Mouse (Mus musculus) midbrain, embryonic 14.5 days (tissue): ENCODE measurements around the gene Golph3. TPM values are rescaled to one million over a fixed set of nuclear protein-coding genes. Genes with fewer than 3 reads are reported as not detected.

Experiments
- ATAC-seq: fragments of 200-750 bp; cut with Nextera tagmentation; 2 replicates; pipeline ENCODE4 v1.8.0; 2017; ENCODE audit warnings: moderate number of reproducible peaks, moderate library complexity; ENCODE audit not compliant: low FRiP score, low TSS enrichment
- DNase-seq: peaks from one replicate; pipeline ENCODE4 v3.0.0-alpha.2; 2015
- H3K27ac ChIP-seq: fragments of 300-500 bp; sonication (generic); replicated peaks from 2 replicates; pipeline ENCODE4 v1.5.1; 2014; ENCODE audit warnings: mild to moderate bottlenecking, low read depth, low read length, moderate library complexity
- H3K27me3 ChIP-seq: fragments of 300-500 bp; sonication (generic); 2 replicates; pipeline ENCODE4 v1.6.1; 2014; ENCODE audit warnings: low read length, control low read depth, mixed read lengths; ENCODE audit not compliant: control insufficient read depth, insufficient read depth
- H3K36me3 ChIP-seq: fragments of 300-500 bp; sonication (generic); 2 replicates; pipeline ENCODE4 v1.6.1; 2014; ENCODE audit warnings: low read length, control low read depth; ENCODE audit not compliant: control insufficient read depth, insufficient read depth
- H3K4me1 ChIP-seq: fragments of 300-500 bp; sonication (generic); 2 replicates; pipeline ENCODE4 v1.6.1; 2014; ENCODE audit warnings: mild to moderate bottlenecking, antibody characterized with exemption, low read length, control low read depth; ENCODE audit not compliant: control insufficient read depth, insufficient read depth
- H3K4me2 ChIP-seq: fragments of 300-500 bp; sonication (generic); 2 replicates; pipeline ENCODE4 v1.6.1; 2014; ENCODE audit warnings: mild to moderate bottlenecking, low read length, moderate library complexity
- H3K4me3 ChIP-seq: fragments of 300-500 bp; sonication (generic); replicated peaks from 2 replicates; pipeline ENCODE4 v1.5.1; 2014; ENCODE audit warnings: low read depth, low read length
- H3K9ac ChIP-seq: fragments of 300-500 bp; sonication (generic); replicated peaks from 2 replicates; pipeline ENCODE4 v1.6.1; 2014; ENCODE audit warnings: mild to moderate bottlenecking, low read length, moderate library complexity
- H3K9me3 ChIP-seq: fragments of 300-500 bp; sonication (generic); 2 replicates; pipeline ENCODE4 v1.6.1; 2016; ENCODE audit warnings: low read length, control low read depth, mixed read lengths; ENCODE audit not compliant: control insufficient read depth
- WGBS: fragments of 180-500 bp; shearing (Covaris S2); extraction: QIAGEN DNeasy Blood & Tissue Kit; methylation state at CpG from one replicate; pipeline ENCODE4 v1.1.7; 2014; 5-methylcytosine and 5-hydroxymethylcytosine counted together
- polyA plus RNA-seq: library from polyadenylated mRNA; unstranded; fragments of >200 nt; fragmentation: Nextera tagmentation; extraction: Ambion mirVana; gene quantifications from 2 replicates; pipeline ENCODE4 v1.2.1, GENCODE M21; 2014

Golph3 gene
- polyA plus RNA-seq, 1 experiment from 2014 or later, result 88.2 TPM

DNA sequence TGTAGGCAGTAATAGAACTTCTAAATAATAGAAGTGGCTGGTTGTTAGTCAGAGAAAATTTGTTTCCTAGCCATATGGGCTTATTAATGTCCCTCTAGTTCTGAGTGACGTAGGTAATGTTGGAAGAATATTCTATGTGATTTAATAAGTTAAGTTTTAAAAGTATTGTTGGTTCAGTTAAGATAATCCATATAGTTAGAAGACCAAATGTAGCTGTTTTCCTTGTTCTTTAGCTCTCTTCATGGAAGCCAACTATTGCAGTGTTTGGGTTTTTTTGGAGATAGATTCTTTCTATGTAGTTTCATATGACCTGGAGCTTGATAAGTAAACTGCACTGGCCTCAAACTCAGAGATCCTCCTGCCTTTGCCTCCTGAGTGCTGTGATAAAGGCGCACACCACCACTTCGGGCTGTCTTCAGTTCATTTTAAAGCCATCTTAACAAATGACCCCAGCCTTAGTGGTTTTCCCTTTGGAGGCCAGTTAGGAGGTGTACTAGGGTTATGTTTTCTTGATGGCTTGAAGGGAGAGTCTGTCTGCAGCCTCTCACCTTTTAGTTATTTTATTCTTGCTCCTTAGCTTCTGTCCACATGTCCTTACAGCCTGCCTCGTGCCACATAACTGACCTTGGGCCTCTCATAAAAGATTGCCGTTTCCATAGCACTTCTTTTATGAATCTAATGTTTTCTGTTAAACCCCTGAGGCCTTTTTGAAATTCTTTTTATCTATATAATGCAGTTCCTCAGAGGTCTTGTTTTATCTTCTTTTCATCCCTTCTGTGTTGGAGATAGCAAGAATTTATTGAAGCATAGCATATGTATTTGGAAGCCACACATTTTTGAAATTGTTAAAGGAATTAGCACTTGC is 19.5 kb downstream of the Golph3 start:
- WGBS, result 27% methylated on average over 5 of the region's 5 CpGs
- H3K27ac ChIP-seq, result 0 out of 2 replicates have a peak overlapping the region, but pooled peaks have one; percentile 6
- H3K4me1 ChIP-seq, result peaks cover 10% of the 10 kb centered on the region
- no peaks in the 10 kb centered on the region for H3K9me3 ChIP-seq
- DNase-seq, result no peak
- H3K4me2 ChIP-seq, result no peak overlapping the region
- no peak overlapping the region for H3K9ac ChIP-seq
- no peak for ATAC-seq
- peaks cover 17% of the 10 kb centered on the region for H3K36me3 ChIP-seq
- no peaks in the 10 kb centered on the region for H3K27me3 ChIP-seq
- no peak overlapping the region for H3K4me3 ChIP-seq

DNA sequence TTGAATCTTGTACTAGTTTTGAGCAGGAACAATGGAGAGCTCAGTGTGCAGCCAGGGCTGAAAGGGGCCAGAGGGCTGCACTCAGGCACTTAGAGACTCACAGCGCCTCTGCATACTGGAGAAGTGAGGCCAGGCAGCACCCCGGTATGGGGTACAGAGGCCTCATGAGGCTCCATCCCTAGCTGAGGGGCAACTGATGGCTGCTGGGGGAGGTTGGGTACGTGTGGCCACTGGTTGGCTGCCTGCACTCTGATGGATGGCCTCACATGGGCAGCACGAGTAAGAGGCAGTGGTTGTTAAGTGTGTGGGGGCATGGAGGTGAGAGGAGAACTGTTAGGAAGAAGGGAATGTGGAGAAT is 20.1 kb downstream of the Golph3 start:
- no peak overlapping the region for H3K27ac ChIP-seq
- ATAC-seq (0 out of 2 replicates have a peak, but pooled peaks have one; percentile 31), DNase-seq (no peak)
- H3K36me3 ChIP-seq, result peaks cover 19% of the 10 kb centered on the region
- H3K27me3 ChIP-seq, result no peaks in the 10 kb centered on the region
- 2% methylated on average over 4 of the region's 4 CpGs for WGBS
- no peaks in the 10 kb centered on the region for H3K9me3 ChIP-seq
- no peak overlapping the region for H3K9ac ChIP-seq
- H3K4me1 ChIP-seq, result peaks cover 10% of the 10 kb centered on the region
- no peak overlapping the region for H3K4me3 ChIP-seq
- H3K4me2 ChIP-seq, result no peak overlapping the region

GRCm38 (mm10) chr15:12346916-12347315 is 25.7 kb downstream of the Golph3 start:
- no peak for DNase-seq
- no peak overlapping the region for H3K4me3 ChIP-seq
- H3K27ac ChIP-seq, result no peak overlapping the region
- H3K9me3 ChIP-seq, result no peaks in the 10 kb centered on the region
- ATAC-seq, result no peak
- no peak overlapping the region for H3K9ac ChIP-seq
- no peaks in the 10 kb centered on the region for H3K27me3 ChIP-seq
- no peaks in the 10 kb centered on the region for H3K4me1 ChIP-seq
- H3K4me2 ChIP-seq, result no peak overlapping the region
- peaks cover 46% of the 10 kb centered on the region for H3K36me3 ChIP-seq
- WGBS, result 92% methylated on average over 3 of the region's 3 CpGs

GRCm38 (mm10) chr15:12348950-12349349 is 27.7 kb downstream of the Golph3 start:
- DNase-seq, result no peak
- no peaks in the 10 kb centered on the region for H3K9me3 ChIP-seq
- no peak for ATAC-seq
- no peak overlapping the region for H3K4me2 ChIP-seq
- H3K4me3 ChIP-seq, result no peak overlapping the region
- no peaks in the 10 kb centered on the region for H3K27me3 ChIP-seq
- no peak overlapping the region for H3K9ac ChIP-seq
- 84% methylated on average over 3 of the region's 3 CpGs for WGBS
- H3K36me3 ChIP-seq, result peaks cover 53% of the 10 kb centered on the region
- H3K4me1 ChIP-seq, result no peaks in the 10 kb centered on the region
- H3K27ac ChIP-seq, result no peak overlapping the region

- ATAC-seq, result no peak
Measured at GRCm38 (mm10) chr15:12349840-12350239, 28.6 kb downstream of the Golph3 start.

GRCm38 (mm10) chr15:12351470-12351869 is 30.2 kb downstream of the Golph3 start:
- no peak for DNase-seq
- peaks cover 56% of the 10 kb centered on the region for H3K36me3 ChIP-seq
- no peaks in the 10 kb centered on the region for H3K4me1 ChIP-seq
- H3K4me3 ChIP-seq, result no peak overlapping the region
- H3K4me2 ChIP-seq, result no peak overlapping the region
- no peak overlapping the region for H3K27ac ChIP-seq
- no peaks in the 10 kb centered on the region for H3K9me3 ChIP-seq
- 98% methylated on average over 7 of the region's 7 CpGs for WGBS
- no peak for ATAC-seq
- no peaks in the 10 kb centered on the region for H3K27me3 ChIP-seq
- no peak overlapping the region for H3K9ac ChIP-seq

More at GRCm38 (mm10) chr15:12349840-12350239, 28.6 kb downstream of the Golph3 start:
- DNase-seq, result no peak
- no peak overlapping the region for H3K27ac ChIP-seq
- no peak overlapping the region for H3K9ac ChIP-seq
- no peaks in the 10 kb centered on the region for H3K4me1 ChIP-seq
- H3K4me2 ChIP-seq, result no peak overlapping the region
- peaks cover 52% of the 10 kb centered on the region for H3K36me3 ChIP-seq
- WGBS, result 98% methylated on average over 5 of the region's 5 CpGs
- no peak overlapping the region for H3K4me3 ChIP-seq
- H3K9me3 ChIP-seq, result no peaks in the 10 kb centered on the region
- H3K27me3 ChIP-seq, result no peaks in the 10 kb centered on the region

DNA sequence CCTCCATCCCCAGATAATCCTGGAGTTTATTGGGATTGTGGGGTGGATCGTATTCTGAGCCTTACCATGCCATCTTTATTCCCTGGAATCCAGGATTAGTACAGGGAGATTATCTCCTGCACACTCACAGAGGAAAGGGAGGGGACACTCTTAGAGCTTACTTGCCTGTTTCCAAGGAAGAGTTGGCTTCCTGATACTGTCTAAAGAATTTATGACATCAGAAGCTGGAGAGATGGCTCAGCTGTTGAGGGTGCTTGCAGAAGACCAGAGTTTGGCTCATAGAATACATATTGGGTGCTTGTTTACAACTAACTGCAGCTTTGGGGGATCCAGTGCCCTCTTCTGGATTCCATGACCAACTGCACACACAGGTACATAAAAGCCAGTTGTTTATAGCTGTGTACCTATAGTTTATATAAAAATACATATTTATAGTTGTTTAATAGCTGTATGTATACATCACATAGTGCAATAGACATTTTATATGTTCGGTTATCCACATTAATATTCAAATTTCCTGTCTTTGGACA is 33.1 kb downstream of the Golph3 start:
- 77% methylated on average over 2 of the region's 2 CpGs for WGBS
- DNase-seq (no peak), ATAC-seq (no peak)
- H3K36me3 ChIP-seq, result peaks cover 51% of the 10 kb centered on the region
- H3K9me3 ChIP-seq, result no peaks in the 10 kb centered on the region
- H3K4me3 ChIP-seq, result no peak overlapping the region
- H3K4me1 ChIP-seq, result no peaks in the 10 kb centered on the region
- H3K27me3 ChIP-seq, result no peaks in the 10 kb centered on the region
- H3K27ac ChIP-seq, result no peak overlapping the region
- no peak overlapping the region for H3K9ac ChIP-seq
- no peak overlapping the region for H3K4me2 ChIP-seq

- Histone ChIP-seq H3K9ac (no peak overlapping the region), H3K27me3 (no peaks in the 10 kb centered on the region), H3K4me3 (no peak overlapping the region), H3K4me2 (no peak overlapping the region), H3K27ac (no peak overlapping the region), H3K36me3 (peaks cover 42% of the 10 kb centered on the region), H3K4me1 (no peaks in the 10 kb centered on the region), H3K9me3 (no peaks in the 10 kb centered on the region)
- ATAC-seq, result no peak
- WGBS, result 95% methylated on average over 6 of the region's 6 CpGs
- DNase-seq, result no peak
Measured at GRCm38 (mm10) chr15:12355261-12355660, 34.0 kb downstream of the Golph3 start.

DNA sequence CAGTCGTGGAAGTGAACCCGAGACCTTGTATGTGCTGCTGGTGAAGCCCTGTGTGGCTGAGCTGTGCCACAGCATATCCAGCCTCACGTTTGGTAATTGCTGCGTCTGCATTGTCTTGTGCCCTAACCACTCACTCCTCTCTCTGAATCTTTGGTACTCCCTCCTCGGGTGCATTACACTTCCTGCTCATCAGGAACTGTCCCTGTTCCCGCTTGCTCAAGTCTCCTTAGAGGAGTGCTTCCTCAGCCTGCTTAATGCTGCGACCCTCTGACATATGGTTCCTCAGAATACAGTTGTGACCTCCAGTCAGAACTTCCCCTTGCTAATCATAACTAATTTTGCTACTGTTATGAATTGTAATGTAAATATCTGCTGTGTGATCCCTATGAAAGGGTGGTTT is 34.7 kb downstream of the Golph3 start:
- Histone ChIP-seq H3K9me3 (no peaks in the 10 kb centered on the region), H3K27me3 (no peaks in the 10 kb centered on the region), H3K27ac (no peak overlapping the region), H3K9ac (no peak overlapping the region), H3K4me2 (no peak overlapping the region), H3K36me3 (peaks cover 37% of the 10 kb centered on the region), H3K4me3 (no peak overlapping the region), H3K4me1 (no peaks in the 10 kb centered on the region)
- ATAC-seq (no peak), DNase-seq (no peak)
- WGBS, result 88% methylated on average over 7 of the region's 7 CpGs
